Mouse (Mus musculus) olfactory bulb, adult 2 months (tissue): ENCODE results near the gene Simc1.
"Not testable (repeated sequence)": the region's sequence is repeated elsewhere in the genome, so short reads cannot be mapped to it uniquely, and the experiment has no call there.

ENCODE experiments used
- CTCF ChIP-seq: fragments of 200-500 bp; IDR thresholded peaks from 2 replicates; pipeline ENCODE4 v1.5.1; 2012; ENCODE audit warnings: low read depth, mild to moderate bottlenecking, low read length, moderate library complexity; ENCODE audit not compliant: insufficient read depth
- POLR2A ChIP-seq: fragments of 200-500 bp; IDR thresholded peaks from 2 replicates; pipeline ENCODE4 v1.6.1; 2012; ENCODE audit warnings: mild to moderate bottlenecking, low read depth, low read length, moderate library complexity; ENCODE audit not compliant: insufficient read depth

- TF ChIP-seq CTCF, POLR2A: not testable (repeated sequence)
Observed at GRCm38 (mm10) chr13:54499551-54499950, 4.0 kb upstream of the Simc1 start.
